Mouse (Mus musculus): ENCODE measurements around the gene Msh5.
"Not testable (repeated sequence)": the region's sequence is repeated elsewhere in the genome, so short reads cannot be mapped to it uniquely, and the experiment has no call there.

Msh5 gene

GRCm38 (mm10) chr17:35003022-35003838 is 43.3 kb downstream of the Msh5 start:
- DNase-seq (ENCODE audit: extremely low read depth, low read depth) = no peak

GRCm38 (mm10) chr17:35002153-35002865 is 44.2 kb downstream of the Msh5 start:
- DNase-seq (ENCODE audit: extremely low read depth, low read depth) = no peak

- DNase-seq (ENCODE audit: extremely low read depth, low read depth) = no peak
Measured at GRCm38 (mm10) chr17:35001452-35002152, 44.9 kb downstream of the Msh5 start.

- DNase-seq (ENCODE audit: extremely low read depth, low read depth) = no peak
Measured at GRCm38 (mm10) chr17:35000717-35001451, 45.7 kb downstream of the Msh5 start, which contains the start of gene Vars. TSS of gene Vars (plus strand) at chr17:35000987.

DNA sequence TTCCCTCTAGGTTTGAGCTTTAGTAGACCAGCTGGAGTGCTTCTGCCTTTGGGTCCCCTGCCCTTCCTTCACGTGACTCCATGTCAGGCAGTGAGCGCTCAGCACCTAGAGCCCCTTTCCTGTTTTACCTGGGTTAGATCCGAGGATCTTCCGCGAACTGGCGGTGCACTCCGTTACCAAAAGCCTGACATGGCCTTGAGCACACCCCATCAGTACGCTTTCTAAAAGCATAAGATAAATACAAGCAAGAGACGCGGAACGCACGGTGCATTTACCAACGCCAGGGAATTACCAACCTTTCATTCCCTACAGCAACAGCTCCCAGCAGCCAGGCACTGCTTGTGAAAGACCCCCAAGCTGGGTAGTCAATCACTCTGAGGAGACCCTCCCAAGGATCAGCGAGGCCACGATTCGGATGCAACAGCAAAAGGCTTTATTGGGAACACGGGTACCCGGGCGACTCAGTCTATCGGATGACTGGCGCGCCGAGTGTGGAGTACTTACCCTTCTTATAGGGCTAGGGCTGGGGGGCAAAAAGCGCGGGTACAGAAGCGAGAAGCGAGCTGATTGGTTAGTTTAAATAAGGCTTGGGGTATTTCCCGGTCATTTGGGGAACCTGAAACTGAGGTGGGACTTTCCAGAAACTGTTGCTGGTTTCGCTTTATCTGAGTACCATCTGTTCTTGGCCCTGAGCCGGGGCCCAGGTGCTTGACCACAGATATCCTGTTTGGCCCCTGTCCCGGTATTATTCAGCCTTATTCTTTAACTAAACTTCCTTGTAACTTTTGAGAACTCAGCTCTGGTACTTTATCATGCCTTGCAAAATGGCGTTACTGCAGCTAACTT is 46.5 kb downstream of the Msh5 start:
- DNase-seq (ENCODE audit: extremely low read depth, low read depth) = not testable (repeated sequence)

GRCm38 (mm10) chr17:34998526-34999430 is 47.8 kb downstream of the Msh5 start:
- no peak for DNase-seq (ENCODE audit: extremely low read depth, low read depth)

DNA sequence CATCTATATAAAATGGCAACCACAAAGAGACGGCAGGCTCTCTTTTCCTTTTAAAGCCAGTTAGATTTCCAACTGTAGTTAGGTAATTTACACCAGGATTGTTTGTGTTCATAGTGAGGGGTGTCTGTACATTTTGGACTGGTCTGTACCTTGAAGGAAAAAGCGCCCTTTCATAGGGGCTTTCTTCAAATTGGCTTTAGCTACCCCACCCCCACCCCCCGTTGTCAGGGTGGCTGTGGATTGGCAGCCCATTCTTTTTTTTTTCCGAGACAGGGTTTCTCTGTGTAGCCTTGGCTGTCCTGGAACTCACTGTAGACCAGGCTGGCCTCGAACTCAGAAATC is 49.4 kb downstream of the Msh5 start:
- no peak for DNase-seq (ENCODE audit: extremely low read depth, low read depth)

GRCm38 (mm10) chr17:34996411-34997141 is 50.0 kb downstream of the Msh5 start:
- no peak for DNase-seq (ENCODE audit: extremely low read depth, low read depth)

- not testable (repeated sequence) for DNase-seq (ENCODE audit: extremely low read depth, low read depth)
Measured at GRCm38 (mm10) chr17:34995927-34996326, 50.6 kb downstream of the Msh5 start.

DNA sequence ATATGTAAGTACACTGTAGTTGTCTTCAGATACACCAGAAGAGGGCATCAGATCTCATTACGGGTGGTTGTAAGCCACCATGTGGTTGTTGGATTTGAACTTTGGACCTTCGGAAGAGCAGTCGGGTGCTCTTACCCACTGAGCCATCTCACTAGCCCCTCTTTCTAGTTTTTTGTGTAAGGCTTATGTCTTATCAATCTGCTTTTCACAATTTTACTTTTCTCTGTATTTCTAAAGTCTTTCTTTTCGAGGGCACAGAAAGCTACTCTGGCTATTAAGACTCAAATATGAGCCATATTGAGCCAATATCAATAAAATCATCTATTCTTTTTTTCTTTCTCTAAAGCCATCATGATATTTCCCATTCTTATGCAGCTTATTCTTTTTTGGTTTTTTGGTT is 51.4 kb downstream of the Msh5 start:
- DNase-seq (ENCODE audit: extremely low read depth, low read depth) = not testable (repeated sequence)

- no peak for DNase-seq (ENCODE audit: extremely low read depth, low read depth)
Measured at GRCm38 (mm10) chr17:34994751-34995150, 51.8 kb downstream of the Msh5 start.

DNA sequence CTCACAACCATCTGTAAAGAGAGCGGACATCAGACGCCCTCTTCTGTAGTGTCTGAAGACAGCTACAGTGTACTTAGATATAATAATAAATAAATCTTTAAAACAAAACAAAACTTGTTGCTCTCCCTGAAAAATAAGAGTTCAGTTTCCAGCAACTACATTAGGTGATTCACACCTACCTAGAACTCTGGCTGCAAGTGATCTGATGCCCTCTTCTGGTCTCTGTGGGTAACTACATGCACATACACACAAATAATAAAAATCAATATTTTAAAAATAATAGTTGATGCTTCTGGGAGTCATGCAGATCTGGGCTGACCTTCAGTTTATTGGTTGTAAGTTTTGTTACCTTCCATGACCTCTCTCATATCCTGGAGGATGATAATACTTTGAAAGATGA is 62.3 kb downstream of the Msh5 start:
- no peak for DNase-seq (ENCODE audit: extremely low read depth, low read depth)

DNA sequence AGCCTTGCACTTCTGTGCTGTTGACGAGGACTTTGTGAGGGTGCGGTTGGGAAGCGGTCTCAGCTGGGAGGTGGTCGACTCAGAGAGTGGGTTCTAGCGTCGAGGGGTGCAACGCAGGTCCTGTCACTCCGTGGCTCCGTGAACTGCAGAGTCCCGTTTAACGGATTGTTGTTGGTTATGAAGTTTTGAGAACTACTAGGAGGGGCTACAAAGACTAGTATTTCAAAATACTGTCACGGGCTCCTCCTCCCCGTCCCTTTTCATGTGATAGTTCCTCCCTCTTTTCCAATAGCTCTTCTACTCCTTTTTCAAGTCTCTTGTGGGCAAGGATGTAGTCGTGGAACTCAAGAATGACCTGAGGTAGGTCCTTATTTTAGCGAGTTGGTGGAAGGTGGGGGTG is 64.2 kb downstream of the Msh5 start:
- DNase-seq (ENCODE audit: extremely low read depth, low read depth) = no peak

- no peak for DNase-seq (ENCODE audit: extremely low read depth, low read depth)
Measured at GRCm38 (mm10) chr17:34981690-34982180, 64.8 kb downstream of the Msh5 start, which contains the start of gene Lsm2. TSS of gene Lsm2 (plus strand) at chr17:34981862.

DNA sequence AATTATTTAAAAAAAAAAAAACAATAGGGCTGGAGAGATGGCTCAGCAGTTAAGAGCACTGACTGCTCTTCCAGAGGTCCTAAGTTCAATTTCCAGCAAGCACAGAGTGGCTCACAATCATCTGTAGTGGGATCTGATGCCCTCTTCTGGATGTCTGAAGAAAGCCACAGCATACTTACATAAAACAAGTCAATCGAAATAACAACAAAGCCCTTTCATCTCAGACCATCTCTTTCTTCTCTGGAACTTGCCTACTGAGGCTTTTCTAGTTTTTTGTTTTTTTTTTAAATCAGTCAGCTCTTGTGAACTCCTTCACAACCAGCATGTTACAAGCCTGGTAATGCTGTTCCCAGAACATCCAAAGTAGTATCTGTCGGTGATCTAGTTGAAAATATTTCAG is 65.9 kb downstream of the Msh5 start:
- DNase-seq (ENCODE audit: extremely low read depth, low read depth) = no peak

DNA sequence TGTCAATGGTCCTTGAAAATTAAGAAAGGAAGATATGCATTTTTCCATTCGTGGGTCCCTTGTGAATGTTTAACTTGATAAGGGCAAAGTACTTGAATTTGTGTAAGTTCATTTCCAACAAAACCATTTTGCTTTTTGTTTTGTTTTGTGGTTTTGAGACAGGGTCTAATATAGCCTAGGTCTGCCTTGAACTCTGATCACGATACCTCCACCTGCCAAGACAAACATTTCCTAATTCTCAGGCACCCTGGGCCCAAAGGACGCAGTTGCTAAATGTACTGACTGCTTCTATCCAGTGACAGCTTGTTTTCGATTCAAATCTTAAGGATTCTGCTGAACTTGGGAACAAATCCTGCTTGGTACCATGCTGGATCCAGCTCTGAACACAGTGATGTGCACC is 66.9 kb downstream of the Msh5 start:
- no peak for DNase-seq (ENCODE audit: extremely low read depth, low read depth)

All from MEL-GATA-1-ER (cell line).